Mouse (Mus musculus): ENCODE measurements at regions not wholly inside any gene's neighbourhood (a gene's known extent, or its start where the extent isn't known, plus 50 kb on each side); places are given as distances from the start of the nearest gene placed in this dataset.

GRCm38 (mm10) chr9:97297538-97297937 lies 72.2 kb downstream of the Trim42 start:
- DNase-seq (ENCODE audit: low read depth) = no peak

GRCm38 (mm10) chr9:97295770-97296169 lies 74.0 kb downstream of the Trim42 start:
- DNase-seq (ENCODE audit: low read depth) = no peak

- no peak for DNase-seq (ENCODE audit: low read depth)
Observed at GRCm38 (mm10) chr9:97291870-97292269, 77.9 kb downstream of the Trim42 start.

- DNase-seq (ENCODE audit: low read depth) = no peak
Observed at GRCm38 (mm10) chr9:97284282-97284802, 85.4 kb downstream of the Trim42 start.

GRCm38 (mm10) chr9:97282090-97282489 lies 87.7 kb downstream of the Trim42 start:
- DNase-seq (ENCODE audit: low read depth) = no peak

GRCm38 (mm10) chr9:97275449-97275848 lies 94.3 kb downstream of the Trim42 start:
- peak; percentile 5 for DNase-seq (ENCODE audit: low read depth)

GRCm38 (mm10) chr9:97273891-97274290 lies 95.9 kb downstream of the Trim42 start:
- DNase-seq (ENCODE audit: low read depth) = no peak

GRCm38 (mm10) chr9:97272061-97272460 lies 97.7 kb downstream of the Trim42 start:
- no peak for DNase-seq (ENCODE audit: low read depth)

- no peak for DNase-seq (ENCODE audit: low read depth)
Observed at GRCm38 (mm10) chr9:97247621-97248020, 122.1 kb downstream of the Trim42 start.

- no peak for DNase-seq (ENCODE audit: low read depth)
Observed at GRCm38 (mm10) chr9:97226074-97226473, 115.1 kb upstream of the Slc25a36 start.

- DNase-seq (ENCODE audit: low read depth) = no peak
Observed at GRCm38 (mm10) chr9:97224549-97224948, 113.6 kb upstream of the Slc25a36 start.

- no peak for DNase-seq (ENCODE audit: low read depth)
Observed at GRCm38 (mm10) chr9:97214806-97215205, 103.8 kb upstream of the Slc25a36 start.

- DNase-seq (ENCODE audit: low read depth) = no peak
Observed at GRCm38 (mm10) chr9:97190321-97190860, 79.4 kb upstream of the Slc25a36 start.

GRCm38 (mm10) chr9:97189646-97190045 lies 78.7 kb upstream of the Slc25a36 start:
- no peak for DNase-seq (ENCODE audit: low read depth)

- peak; percentile 69 for DNase-seq (ENCODE audit: low read depth)
Observed at GRCm38 (mm10) chr9:97188616-97189330, 77.8 kb upstream of the Slc25a36 start.

- no peak for DNase-seq (ENCODE audit: low read depth)
Observed at GRCm38 (mm10) chr9:97173230-97173951, 62.4 kb upstream of the Slc25a36 start.

GRCm38 (mm10) chr9:97172075-97172474 lies 61.1 kb upstream of the Slc25a36 start:
- DNase-seq (ENCODE audit: low read depth) = no peak

GRCm38 (mm10) chr9:97171484-97171883 lies 60.5 kb upstream of the Slc25a36 start:
- no peak for DNase-seq (ENCODE audit: low read depth)

GRCm38 (mm10) chr9:97170836-97171235 lies 59.9 kb upstream of the Slc25a36 start:
- DNase-seq (ENCODE audit: low read depth) = no peak

GRCm38 (mm10) chr9:97162465-97162864 lies 51.5 kb upstream of the Slc25a36 start:
- no peak for DNase-seq (ENCODE audit: low read depth)

Measured in gonadal fat pad, adult 2 months (tissue).